Mouse (Mus musculus) lung, postnatal 0 days (tissue): ENCODE measurements at regions not wholly inside any gene's neighbourhood (a gene's known extent, or its start where the extent isn't known, plus 50 kb on each side); places are given as distances from the start of the nearest gene placed in this dataset.

Experiments used
- CTCF ChIP-seq: IDR thresholded peaks from 2 replicates; pipeline ENCODE4 v1.5.1; 2016; ENCODE audit warnings: antibody characterized with exemption, mild to moderate bottlenecking
- EP300 ChIP-seq: IDR thresholded peaks from 2 replicates; pipeline ENCODE4 v1.6.1; 2016; ENCODE audit warnings: antibody characterized with exemption, mild to moderate bottlenecking, control low read depth

DNA sequence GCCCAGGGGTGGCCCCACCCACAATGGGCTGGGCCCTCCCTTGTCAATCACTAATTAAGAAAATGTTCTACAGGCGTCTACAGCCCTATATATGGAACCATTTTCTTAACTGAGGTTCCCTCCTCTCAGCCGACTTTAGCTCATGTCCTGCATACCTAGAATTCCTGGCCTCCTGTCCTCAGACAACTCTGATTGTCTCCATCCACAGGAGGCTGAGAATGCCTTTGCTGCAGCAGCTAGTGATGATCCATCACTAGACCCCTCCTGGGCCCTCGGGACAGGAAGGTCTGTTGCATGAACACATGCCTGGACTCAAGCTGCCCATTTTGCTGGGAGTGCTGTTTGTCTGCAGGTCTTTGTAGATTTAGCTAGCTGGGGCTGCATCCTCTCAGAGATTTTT is 75.9 kb upstream of the 2410004P03Rik start:
- TF ChIP-seq CTCF (no peak), EP300 (no peak)
